Mouse (Mus musculus) liver, embryonic 15.5 days (tissue): ENCODE data around the gene Cd3eap. TPM values are rescaled to one million over a fixed set of nuclear protein-coding genes. Genes with fewer than 3 reads are reported as not detected.

ENCODE experiments used
- ATAC-seq: fragments of 200-750 bp; cut with Nextera tagmentation; 2 replicates; pipeline ENCODE4 v1.8.0; 2017; ENCODE audit warnings: moderate number of reproducible peaks, mild to moderate bottlenecking, moderate library complexity; ENCODE audit not compliant: insufficient read depth
- H3K27ac ChIP-seq: fragments of 300-500 bp; sonication (generic); replicated peaks from 2 replicates; pipeline ENCODE4 v1.5.1; 2015; ENCODE audit warnings: mild to moderate bottlenecking, inconsistent platforms
- H3K27me3 ChIP-seq: fragments of 300-500 bp; sonication (generic); 2 replicates; pipeline ENCODE4 v1.6.1; 2015; ENCODE audit warnings: mild to moderate bottlenecking, inconsistent platforms
- H3K36me3 ChIP-seq: fragments of 300-500 bp; sonication (generic); replicated peaks from 2 replicates; pipeline ENCODE4 v1.6.1; 2015; ENCODE audit warnings: moderate library complexity, mild to moderate bottlenecking, inconsistent platforms
- H3K4me1 ChIP-seq: fragments of 300-500 bp; sonication (generic); replicated peaks from 2 replicates; pipeline ENCODE4 v1.6.1; 2015; ENCODE audit warnings: inconsistent platforms
- H3K4me2 ChIP-seq: fragments of 300-500 bp; sonication (generic); 2 replicates; pipeline ENCODE4 v1.6.1; 2015; ENCODE audit warnings: moderate library complexity, mild to moderate bottlenecking, inconsistent platforms
- H3K4me3 ChIP-seq: fragments of 300-500 bp; sonication (generic); replicated peaks from 2 replicates; pipeline ENCODE4 v1.5.1; 2015; ENCODE audit warnings: mild to moderate bottlenecking, inconsistent platforms
- H3K9ac ChIP-seq: fragments of 300-500 bp; sonication (generic); 2 replicates; pipeline ENCODE4 v1.6.1; 2015; ENCODE audit warnings: moderate library complexity, mild to moderate bottlenecking, inconsistent platforms
- H3K9me3 ChIP-seq: fragments of 300-500 bp; sonication (generic); replicated peaks from 2 replicates; pipeline ENCODE4 v1.6.1; 2016; ENCODE audit warnings: inconsistent platforms
- WGBS: fragments of 180-500 bp; shearing (Covaris S2); methylation state at CpG from one replicate; pipeline ENCODE4 v1.1.7; 2015; ENCODE audit warnings: mixed read lengths; ENCODE audit not compliant: insufficient replicate concordance; 5-methylcytosine and 5-hydroxymethylcytosine counted together
- microRNA counts: library from miRNA; unstranded; fragments of <30 nt; microRNA quantifications from one replicate; lab custom pipeline; 2016
- microRNA-seq: library from miRNA; unstranded; fragments of <30 nt; microRNA quantifications from one replicate; pipeline ENCODE4, GENCODE M21; 2016
- polyA plus RNA-seq: library from polyadenylated mRNA; unstranded; fragments of >200 nt; fragmentation: Nextera tagmentation; extraction: Ambion mirVana; gene quantifications from 2 replicates; pipeline ENCODE4 v1.2.1, GENCODE M21; 2015

Cd3eap gene
- polyA plus RNA-seq, 1 experiment from 2014 or later, result 8.1 TPM

DNA sequence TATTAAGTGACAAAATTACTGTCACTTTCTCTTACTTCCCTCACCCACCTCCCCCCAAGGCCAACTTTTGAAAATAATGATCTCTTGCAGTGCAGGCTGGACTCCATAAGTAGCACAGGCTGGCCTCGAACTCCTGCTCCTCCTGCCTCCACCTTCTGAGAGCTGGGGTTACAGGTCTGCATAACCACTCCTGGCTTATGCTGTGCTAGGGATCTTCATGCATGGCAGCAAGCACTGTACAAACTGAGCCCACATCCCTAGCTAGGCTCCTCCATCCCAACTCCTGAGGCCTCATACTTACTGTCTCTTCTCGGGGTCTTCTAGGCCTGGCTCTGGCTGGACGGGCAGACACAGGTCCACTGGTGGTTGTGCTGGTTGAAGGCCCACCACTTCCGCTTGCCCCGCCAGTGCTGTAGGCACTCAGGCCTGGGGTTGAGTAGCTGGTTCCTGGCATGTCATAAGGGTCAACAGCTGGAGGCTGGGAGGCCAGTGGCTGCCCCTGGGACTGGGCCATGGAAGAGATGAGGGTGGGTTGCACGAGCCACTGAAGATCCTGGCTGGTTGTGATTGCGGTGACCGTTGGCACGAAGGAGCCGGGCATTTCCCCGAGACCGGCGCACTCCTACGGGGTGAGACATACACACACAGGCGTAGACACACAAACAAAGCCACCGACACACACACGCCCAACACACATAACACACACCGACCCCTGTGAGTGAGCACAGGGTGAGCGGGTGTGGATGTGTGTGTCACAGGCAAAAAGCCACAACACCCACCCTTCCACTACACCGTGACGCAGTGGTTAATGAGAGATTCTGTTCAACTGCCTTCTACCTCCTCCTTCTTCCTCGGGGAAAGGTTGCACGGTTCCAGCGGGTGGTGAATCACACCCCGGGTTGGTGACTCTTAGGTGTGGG lies 52.2 kb downstream of the Cd3eap start:
- no peak overlapping the region for H3K4me3 ChIP-seq
- no peaks in the 10 kb centered on the region for H3K9me3 ChIP-seq
- no peak overlapping the region for H3K4me2 ChIP-seq
- peaks cover 92% of the 10 kb centered on the region for H3K27me3 ChIP-seq
- no peak overlapping the region for H3K27ac ChIP-seq
- no peak for ATAC-seq
- peaks cover 43% of the 10 kb centered on the region for H3K4me1 ChIP-seq
- 62% methylated on average over 25 of the region's 25 CpGs for WGBS
- no peaks in the 10 kb centered on the region for H3K36me3 ChIP-seq
- H3K9ac ChIP-seq, result no peak overlapping the region

MicroRNAs encoded within 50 kb of the gene (microRNA counts, 519-probe panel; counts per million panel counts)
- not detected for microRNA mmu-miR-343 (lab: Ali Mortazavi, UCI)

Small RNA genes within 50 kb of the gene (microRNA-seq; reads per million reads assigned to microRNA genes)
- gene Mir343, result not detected

Other genes starting within 250 kb of the Cd3eap start
- 0.14 and 0.17 TPM in 2 replicates for gene Gm4969, start 241.1 kb downstream of the Cd3eap start, polyA plus RNA-seq
- gene Fbxo46, start 239.6 kb downstream of the Cd3eap start, polyA plus RNA-seq, result 5.1 TPM in 2 replicates
- 4.1 and 4.6 TPM in 2 replicates for gene Qpctl, start 210.2 kb downstream of the Cd3eap start, polyA plus RNA-seq
- 52.8 and 55.6 TPM in 2 replicates for gene Snrpd2, start 209.8 kb downstream of the Cd3eap start, polyA plus RNA-seq
- 0.36 and 1.0 TPM in 2 replicates for gene Gipr, start 193.4 kb downstream of the Cd3eap start, polyA plus RNA-seq
- 3.9 and 4.2 TPM in 2 replicates for gene Eml2, start 183.1 kb downstream of the Cd3eap start, polyA plus RNA-seq
- 0.50 TPM in 2 replicates for gene Gpr4, start 146.9 kb downstream of the Cd3eap start, polyA plus RNA-seq
- gene Opa3, start 131.1 kb downstream of the Cd3eap start, polyA plus RNA-seq, result 15.3 and 16.0 TPM in 2 replicates
- 41.2 and 42.4 TPM in 2 replicates for gene Vasp, start 87.7 kb downstream of the Cd3eap start, polyA plus RNA-seq
- gene Ppm1n, start 79.4 kb downstream of the Cd3eap start, polyA plus RNA-seq, result 0.05 TPM in 1 of 2 replicates, not detected in the other
- 3.9 and 5.2 TPM in 2 replicates for gene Rtn2, start 76.9 kb downstream of the Cd3eap start, polyA plus RNA-seq
- 0.03 TPM in 1 of 2 replicates, not detected in the other for gene Fosb, start 49.4 kb downstream of the Cd3eap start, polyA plus RNA-seq
- gene Ercc1, start 14.7 kb downstream of the Cd3eap start, polyA plus RNA-seq, result 14.0 and 14.5 TPM in 2 replicates
- gene Ppp1r13l, start 266 bp upstream of the Cd3eap start, polyA plus RNA-seq, result 0.94 and 1.5 TPM in 2 replicates
- gene Ercc2, start 22.5 kb upstream of the Cd3eap start, polyA plus RNA-seq, result 6.2 and 7.5 TPM in 2 replicates
- gene Klc3, start 44.6 kb upstream of the Cd3eap start, polyA plus RNA-seq, result 0.46 and 0.84 TPM in 2 replicates
- 32.2 and 49.9 TPM in 2 replicates for gene Ckm, start 45.3 kb upstream of the Cd3eap start, polyA plus RNA-seq
- 1.2 and 1.6 TPM in 2 replicates for gene Mark4, start 99.3 kb upstream of the Cd3eap start, polyA plus RNA-seq
- 0.85 and 1.2 TPM in 2 replicates for gene Exoc3l2, start 103.8 kb upstream of the Cd3eap start, polyA plus RNA-seq
- 0.79 and 1.1 TPM in 2 replicates for gene Bloc1s3, start 148.9 kb upstream of the Cd3eap start, polyA plus RNA-seq
- gene Trappc6a, start 148.9 kb upstream of the Cd3eap start, polyA plus RNA-seq, result 41.2 and 42.0 TPM in 2 replicates
- not detected in 2 replicates for gene Nkpd1, start 158.4 kb upstream of the Cd3eap start, polyA plus RNA-seq
- gene Ppp1r37, start 203.6 kb upstream of the Cd3eap start, polyA plus RNA-seq, result 10.2 and 15.7 TPM in 2 replicates
- gene Zfp296, start 217.8 kb upstream of the Cd3eap start, polyA plus RNA-seq, result 0.60 and 0.81 TPM in 2 replicates
- 79.6 and 90.9 TPM in 2 replicates for gene Gemin7, start 218.1 kb upstream of the Cd3eap start, polyA plus RNA-seq
- gene Clasrp, start 245.0 kb upstream of the Cd3eap start, polyA plus RNA-seq, result 12.2 and 13.4 TPM in 2 replicates